Mouse (Mus musculus) stomach, embryonic 14.5 days (tissue): ENCODE measurements around the gene Pycr2. TPM values are rescaled to one million over a fixed set of nuclear protein-coding genes. Genes with fewer than 3 reads are reported as not detected.
"Not testable (repeated sequence)": the region's sequence is repeated elsewhere in the genome, so short reads cannot be mapped to it uniquely, and the experiment has no call there.

Source experiments
- ATAC-seq: fragments of 200-750 bp; cut with Nextera tagmentation; 2 replicates; pipeline ENCODE4 v1.8.0; 2017; ENCODE audit warnings: low read depth, moderate TSS enrichment; ENCODE audit not compliant: insufficient number of reproducible peaks, insufficient read depth, low FRiP score
- H3K27ac ChIP-seq: fragments of 300-500 bp; sonication (generic); 2 replicates; pipeline ENCODE4 v1.5.1; 2014; ENCODE audit warnings: mild to moderate bottlenecking, low read length, moderate library complexity, mixed read lengths
- H3K27me3 ChIP-seq: fragments of 300-500 bp; sonication (generic); 2 replicates; pipeline ENCODE4 v1.6.1; 2014; ENCODE audit warnings: low read length, control low read depth, mixed read lengths; ENCODE audit not compliant: control insufficient read depth, insufficient read depth
- H3K36me3 ChIP-seq: fragments of 300-500 bp; sonication (generic); 2 replicates; pipeline ENCODE4 v1.6.1; 2014; ENCODE audit warnings: mild to moderate bottlenecking, control low read depth, low read length, moderate library complexity, mixed read lengths; ENCODE audit not compliant: control insufficient read depth, insufficient read depth
- H3K4me1 ChIP-seq: fragments of 300-500 bp; sonication (generic); 2 replicates; pipeline ENCODE4 v1.6.1; 2014; ENCODE audit warnings: low read length, control low read depth, mixed read lengths; ENCODE audit not compliant: control insufficient read depth, insufficient read depth
- H3K4me2 ChIP-seq: fragments of 300-500 bp; sonication (generic); replicated peaks from 2 replicates; pipeline ENCODE4 v1.6.1; 2014; ENCODE audit warnings: low read depth, low read length, control low read depth
- H3K4me3 ChIP-seq: fragments of 300-500 bp; sonication (generic); 2 replicates; pipeline ENCODE4 v1.5.1; 2014; ENCODE audit warnings: low read depth, low read length, control low read depth
- H3K9ac ChIP-seq: fragments of 300-500 bp; sonication (generic); replicated peaks from 2 replicates; pipeline ENCODE4 v1.6.1; 2014; ENCODE audit warnings: low read depth, mild to moderate bottlenecking, control low read depth, low read length, moderate library complexity, mixed read lengths
- H3K9me3 ChIP-seq: fragments of 300-500 bp; sonication (generic); 2 replicates; pipeline ENCODE4 v1.6.1; 2016; ENCODE audit warnings: low read depth, low read length, control low read depth; ENCODE audit not compliant: control insufficient read depth
- whole genome bisulfite sequencing: fragments of 180-500 bp; shearing (Covaris S2); extraction: QIAGEN DNeasy Blood & Tissue Kit; methylation state at CpG from one replicate; pipeline ENCODE4 v1.1.7; 2014; 5-methylcytosine and 5-hydroxymethylcytosine counted together
- polyA plus RNA-seq: library from polyadenylated mRNA; unstranded; fragments of >200 nt; fragmentation: Nextera tagmentation; extraction: Ambion mirVana; gene quantifications from 2 replicates; pipeline ENCODE4 v1.2.1, GENCODE M21; 2014

Pycr2 gene
- polyA plus RNA-seq, 1 experiment from 2014 or later = 86.0 TPM

- H3K9me3 ChIP-seq = no peaks in the 10 kb centered on the region
- H3K4me3 ChIP-seq = no peak overlapping the region
- 46% methylated on average over 2 of the region's 2 CpGs for WGBS
- no peaks in the 10 kb centered on the region for H3K27me3 ChIP-seq
- H3K9ac ChIP-seq = no peak overlapping the region
- no peak overlapping the region for H3K27ac ChIP-seq
- H3K4me1 ChIP-seq = no peaks in the 10 kb centered on the region
- no peaks in the 10 kb centered on the region for H3K36me3 ChIP-seq
- ATAC-seq = no peak
- no peak overlapping the region for H3K4me2 ChIP-seq
Observed at GRCm38 (mm10) chr1:180924737-180925136, 20.6 kb downstream of the Pycr2 start.

DNA sequence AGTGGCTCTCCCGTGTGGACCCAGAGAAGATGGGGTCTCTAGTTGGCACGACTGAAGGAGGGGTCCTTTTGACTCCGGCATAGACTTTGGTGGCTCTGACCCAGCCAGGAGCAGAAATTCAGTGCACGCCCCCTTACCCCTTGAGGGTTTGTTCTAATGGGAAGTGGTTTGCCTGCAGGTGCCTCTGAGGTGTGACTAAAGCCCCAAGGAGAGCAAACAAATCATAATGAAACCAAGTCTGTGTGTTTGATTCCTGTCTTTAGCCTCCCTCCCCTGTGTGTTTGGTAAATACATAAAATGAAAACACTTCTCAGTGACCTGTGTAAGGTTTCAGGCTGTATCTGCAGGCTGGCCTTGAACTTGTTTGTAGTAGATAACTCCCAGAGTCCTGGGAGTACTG is 22.2 kb downstream of the Pycr2 start:
- no peak overlapping the region for H3K4me3 ChIP-seq
- H3K27ac ChIP-seq = no peak overlapping the region
- H3K27me3 ChIP-seq = no peaks in the 10 kb centered on the region
- no peak overlapping the region for H3K4me2 ChIP-seq
- H3K9me3 ChIP-seq = no peaks in the 10 kb centered on the region
- no peak for ATAC-seq
- H3K9ac ChIP-seq = no peak overlapping the region
- no peaks in the 10 kb centered on the region for H3K4me1 ChIP-seq
- no peaks in the 10 kb centered on the region for H3K36me3 ChIP-seq
- WGBS = 54% methylated on average over 4 of the region's 4 CpGs

DNA sequence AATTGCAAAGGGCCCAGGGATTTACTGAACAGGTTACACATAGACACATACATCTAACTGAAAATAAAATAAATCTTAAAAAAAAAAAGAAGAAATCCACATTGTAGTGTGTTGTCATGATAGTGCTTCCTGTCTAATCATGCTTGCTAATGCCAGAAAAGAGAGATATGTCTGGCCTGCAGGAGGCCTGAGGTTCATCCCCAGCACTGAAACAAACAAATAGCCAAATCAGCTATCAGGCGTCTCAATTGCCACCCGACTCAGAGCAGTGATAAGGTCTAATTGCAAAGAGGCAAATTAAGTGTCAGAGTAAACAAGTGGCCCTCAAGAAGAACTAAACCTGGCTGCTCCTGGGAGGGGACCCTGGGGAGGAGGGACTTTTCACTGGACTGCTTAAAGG is 25.5 kb downstream of the Pycr2 start:
- H3K4me1 ChIP-seq = no peaks in the 10 kb centered on the region
- ATAC-seq = no peak
- 33% methylated on average over 2 of the region's 2 CpGs for WGBS

DNA sequence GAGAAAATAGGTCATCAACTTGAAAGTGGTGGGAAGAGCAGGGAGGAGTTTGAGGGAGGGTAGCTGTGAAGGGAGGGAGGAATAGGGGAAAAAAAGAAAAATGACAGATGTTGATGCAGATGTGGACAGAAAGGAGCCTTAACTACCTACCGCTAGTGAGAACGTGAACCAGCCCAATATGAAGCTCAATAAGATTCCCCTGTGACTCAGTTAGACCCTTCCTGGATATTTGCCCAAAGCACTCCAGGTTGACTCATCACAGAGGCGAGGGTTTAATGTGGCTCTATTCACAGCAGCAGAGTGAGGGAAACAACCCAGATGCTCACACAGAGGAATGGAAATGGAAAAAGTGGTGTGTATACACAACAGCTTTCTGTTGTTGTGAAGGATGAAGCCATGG is 27.0 kb downstream of the Pycr2 start:
- H3K36me3 ChIP-seq = no peaks in the 10 kb centered on the region
- H3K4me2 ChIP-seq = no peak overlapping the region
- H3K9me3 ChIP-seq = no peaks in the 10 kb centered on the region
- ATAC-seq = no peak
- H3K4me3 ChIP-seq = no peak overlapping the region
- H3K27ac ChIP-seq = no peak overlapping the region
- 50% methylated on average over 3 of the region's 3 CpGs for WGBS
- no peaks in the 10 kb centered on the region for H3K4me1 ChIP-seq
- H3K27me3 ChIP-seq = peaks cover 11% of the 10 kb centered on the region
- H3K9ac ChIP-seq = no peak overlapping the region

More for the DNA sequence above, 25.5 kb downstream of the Pycr2 start:
- no peaks in the 10 kb centered on the region for H3K9me3 ChIP-seq
- H3K9ac ChIP-seq = no peak overlapping the region
- H3K4me3 ChIP-seq = no peak overlapping the region
- H3K27me3 ChIP-seq = peaks cover 6% of the 10 kb centered on the region
- no peaks in the 10 kb centered on the region for H3K36me3 ChIP-seq
- no peak overlapping the region for H3K4me2 ChIP-seq
- no peak overlapping the region for H3K27ac ChIP-seq

DNA sequence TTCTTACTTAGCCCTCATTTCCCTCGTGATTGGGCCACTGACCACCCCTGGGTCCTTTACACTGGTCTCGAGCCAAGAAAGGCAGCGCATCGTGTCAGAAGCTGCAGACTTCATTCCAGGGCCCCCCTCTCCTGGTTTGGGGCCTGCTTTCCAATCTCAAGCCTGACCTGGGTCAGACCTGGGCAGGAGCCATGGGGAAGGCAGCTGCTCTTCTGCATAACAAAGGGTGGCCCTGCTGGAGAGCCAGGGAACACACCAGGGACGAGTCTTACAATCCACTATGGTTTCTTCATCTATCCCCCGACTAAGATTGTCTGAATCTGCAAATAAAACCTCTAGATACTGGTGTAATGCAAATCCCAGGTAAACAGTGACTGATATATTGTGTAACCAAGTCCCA is 29.6 kb downstream of the Pycr2 start:
- 45% methylated on average over 6 of the region's 6 CpGs for WGBS

GRCm38 (mm10) chr1:180934467-180935419 is 30.6 kb downstream of the Pycr2 start, which contains the start of gene Lefty1:
TSS of gene Lefty1 (plus strand) at chr1:180935022.
- H3K4me1 ChIP-seq = no peaks in the 10 kb centered on the region
- no peak within 1 kb of the TSS for H3K27ac ChIP-seq
- H3K36me3 ChIP-seq = no peaks in the 10 kb centered on the region
- no peak within 1 kb of the TSS for H3K9ac ChIP-seq
- 23% methylated on average over 21 of the region's 21 CpGs for WGBS
- H3K4me3 ChIP-seq = no peak within 1 kb of the TSS
- no peak within 1 kb of the TSS for H3K4me2 ChIP-seq
- peaks cover 11% of the 10 kb centered on the region for H3K27me3 ChIP-seq
- H3K9me3 ChIP-seq = no peaks in the 10 kb centered on the region
- ATAC-seq = no peak

More for the DNA sequence above, 29.6 kb downstream of the Pycr2 start:
- H3K4me1 ChIP-seq = no peaks in the 10 kb centered on the region
- H3K4me2 ChIP-seq = no peak overlapping the region
- H3K36me3 ChIP-seq = no peaks in the 10 kb centered on the region
- no peaks in the 10 kb centered on the region for H3K9me3 ChIP-seq
- no peak overlapping the region for H3K9ac ChIP-seq
- no peak for ATAC-seq
- H3K27ac ChIP-seq = no peak overlapping the region
- no peak overlapping the region for H3K4me3 ChIP-seq
- H3K27me3 ChIP-seq = peaks cover 11% of the 10 kb centered on the region

DNA sequence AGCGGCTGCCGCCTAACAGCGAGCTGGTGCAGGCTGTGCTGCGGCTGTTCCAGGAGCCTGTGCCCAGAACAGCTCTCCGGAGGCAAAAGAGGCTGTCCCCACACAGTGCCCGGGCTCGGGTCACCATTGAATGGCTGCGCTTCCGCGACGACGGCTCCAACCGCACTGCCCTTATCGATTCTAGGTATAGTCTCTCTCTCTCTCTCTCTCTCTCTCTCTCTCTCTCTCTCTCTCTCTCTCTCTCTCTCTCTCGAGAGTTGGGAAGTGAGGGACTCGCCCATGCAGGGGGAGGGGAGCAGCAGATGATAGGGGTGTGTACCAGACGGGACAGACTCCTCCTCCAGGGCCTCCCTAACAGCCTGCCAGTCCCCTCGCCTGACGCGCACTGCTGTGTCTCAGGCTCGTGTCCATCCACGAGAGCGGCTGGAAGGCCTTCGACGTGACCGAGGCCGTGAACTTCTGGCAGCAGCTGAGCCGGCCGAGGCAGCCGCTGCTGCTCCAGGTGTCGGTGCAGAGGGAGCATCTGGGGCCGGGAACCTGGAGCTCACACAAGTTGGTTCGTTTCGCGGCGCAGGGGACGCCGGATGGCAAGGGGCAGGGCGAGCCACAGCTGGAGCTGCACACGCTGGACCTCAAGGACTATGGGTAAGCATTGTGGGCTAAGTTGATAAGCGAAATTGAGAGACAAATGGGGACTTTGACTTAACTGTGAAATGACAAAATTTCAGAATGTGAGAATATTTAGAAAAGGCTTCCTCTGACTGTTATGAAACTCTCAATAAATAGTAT is 32.7 kb downstream of the Pycr2 start:
- Histone ChIP-seq H3K4me3 (peak overlapping the region; percentile 24), H3K4me2 (peak overlapping the region; percentile 42), H3K9ac (0 out of 2 replicates have a peak overlapping the region, but pooled peaks have one; percentile 14), H3K27me3 (peaks cover 11% of the 10 kb centered on the region)
- peak; percentile 90 for ATAC-seq
- H3K4me1 ChIP-seq, H3K9me3 ChIP-seq, H3K27ac ChIP-seq, H3K36me3 ChIP-seq: not testable (repeated sequence)
- WGBS = 4% methylated on average over 32 of the region's 41 CpGs

GRCm38 (mm10) chr1:180937631-180938030 is 33.5 kb downstream of the Pycr2 start:
- H3K4me1 ChIP-seq, ATAC-seq, H3K4me3 ChIP-seq, H3K9me3 ChIP-seq, H3K4me2 ChIP-seq, H3K27ac ChIP-seq, H3K9ac ChIP-seq, H3K36me3 ChIP-seq: not testable (repeated sequence)
- WGBS = 45% methylated on average over 13 of the region's 13 CpGs
- H3K27me3 ChIP-seq = peaks cover 11% of the 10 kb centered on the region
